Mouse (Mus musculus): Measurements from ENCODE around the gene Metrnl.

The Metrnl gene

DNA sequence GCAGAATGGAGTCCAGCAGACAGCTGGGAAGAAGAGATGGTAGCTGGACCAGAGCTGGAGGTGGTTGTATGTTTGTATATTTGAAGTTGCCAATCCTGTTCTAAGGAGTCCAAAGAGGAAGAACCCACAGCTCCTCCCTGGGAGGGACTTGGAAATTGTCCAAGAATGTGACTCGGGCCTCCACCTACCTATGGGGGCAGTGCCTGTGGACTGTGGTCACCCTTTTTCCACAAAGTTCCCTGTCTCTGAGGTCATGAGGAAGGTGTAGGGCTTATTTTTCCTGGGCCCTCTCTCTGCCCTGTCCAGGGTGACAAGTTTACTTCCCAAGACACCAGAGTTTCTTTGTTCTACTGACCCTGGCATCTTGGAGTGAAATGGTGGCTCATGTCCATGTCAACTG lies 39.6 kb downstream of the Metrnl start:
- no peak for DNase-seq

DNA sequence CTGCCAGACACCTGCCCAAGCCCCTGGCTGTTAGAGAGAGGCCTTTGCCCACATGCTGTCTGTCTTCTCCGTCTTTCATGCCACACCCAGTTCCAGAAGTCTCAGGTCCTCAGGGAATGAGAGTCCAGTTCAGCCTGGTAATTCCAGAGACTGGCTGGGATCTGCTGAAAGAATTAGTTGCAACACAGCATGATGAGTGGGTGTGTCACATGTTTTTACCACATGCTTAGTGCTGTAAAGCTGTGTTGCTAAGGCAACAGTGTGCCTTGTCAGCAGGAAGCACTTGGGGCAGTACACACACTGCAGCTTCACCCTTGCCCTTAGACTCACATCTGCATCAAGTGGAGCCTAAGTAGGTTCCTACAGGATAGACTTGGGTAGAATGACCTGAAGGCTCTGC lies 40.1 kb downstream of the Metrnl start:
- DNase-seq: no peak

DNA sequence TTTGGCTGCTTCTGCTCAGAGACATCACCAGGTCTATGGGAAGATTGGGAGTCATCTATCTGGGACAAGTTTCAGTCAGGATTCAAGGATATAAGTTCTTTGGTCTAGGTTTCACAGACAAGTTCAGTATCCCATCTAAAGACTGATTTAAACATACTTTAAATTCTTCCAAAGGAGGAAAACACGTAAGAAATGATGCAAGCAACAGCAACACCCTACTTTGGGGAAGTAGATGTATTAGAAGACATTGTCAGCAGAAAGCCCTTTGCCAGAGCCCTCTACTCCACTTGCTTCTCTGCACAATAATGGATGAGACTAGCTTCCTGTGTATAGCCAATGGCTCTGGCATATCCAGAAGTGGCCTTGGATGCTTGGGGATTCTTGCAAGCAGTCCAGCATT lies 41.8 kb downstream of the Metrnl start:
- no peak for DNase-seq

DNA sequence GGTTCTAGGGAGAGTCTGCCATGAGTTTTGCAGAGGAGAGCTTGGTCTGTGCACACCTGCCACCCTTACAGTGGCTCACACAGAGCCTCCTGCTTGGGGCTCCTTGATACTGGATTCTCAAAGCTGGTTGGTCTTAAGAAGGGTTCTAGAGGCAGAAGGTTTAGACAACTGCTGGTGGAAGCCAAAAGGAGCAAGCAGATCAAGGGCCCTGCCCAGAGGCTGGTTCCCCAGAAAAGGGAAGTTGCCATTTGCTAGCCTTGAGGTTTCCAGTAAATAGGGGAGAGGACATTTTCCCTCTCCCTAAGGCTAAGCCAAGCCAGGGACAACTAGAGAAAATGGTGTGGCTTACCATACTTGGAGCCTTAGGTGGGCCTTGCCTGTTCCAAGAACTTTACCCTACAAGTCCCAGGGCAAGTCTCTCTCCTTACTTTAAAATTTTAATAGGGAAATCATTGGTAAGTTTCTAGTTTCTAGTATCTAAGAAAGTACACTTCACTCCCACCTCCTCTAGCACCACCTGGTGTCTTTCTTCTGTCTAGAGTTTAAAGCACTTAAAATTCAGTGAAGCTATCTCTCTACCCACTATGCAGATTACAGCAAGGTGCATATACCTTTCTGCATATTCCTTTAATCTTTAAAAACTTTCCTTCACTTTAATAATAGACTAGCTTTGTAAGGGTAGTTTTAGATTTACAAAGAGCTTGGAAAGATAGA lies 42.7 kb downstream of the Metrnl start:
- DNase-seq: peak; percentile 8

DNA sequence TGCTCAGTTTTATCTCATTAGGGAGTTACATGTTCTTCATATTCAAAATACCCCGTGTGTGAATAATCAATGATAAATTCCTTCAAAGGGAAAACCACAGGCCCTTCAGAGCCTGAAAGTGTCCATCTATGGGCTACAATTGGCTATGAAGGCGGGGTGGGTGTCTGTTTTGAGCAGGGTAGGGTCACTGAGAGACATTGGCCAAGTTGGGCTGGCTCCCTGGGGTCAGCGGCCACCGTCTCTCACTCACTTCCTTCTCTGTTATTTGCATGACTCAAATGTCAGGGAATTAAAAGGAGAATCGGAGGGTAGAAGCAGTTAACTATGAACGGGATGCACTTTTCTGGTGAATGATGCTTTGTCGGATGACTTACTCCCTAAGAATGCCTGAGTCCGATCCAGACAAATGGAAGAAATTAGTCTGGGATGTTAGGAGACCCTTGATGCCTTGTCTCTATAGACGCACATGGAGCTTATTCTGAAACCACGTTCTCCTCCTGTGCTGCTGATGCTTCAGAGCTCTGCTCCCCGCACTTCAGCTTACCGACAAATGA lies 45.7 kb downstream of the Metrnl start:
- no peak for DNase-seq

DNA sequence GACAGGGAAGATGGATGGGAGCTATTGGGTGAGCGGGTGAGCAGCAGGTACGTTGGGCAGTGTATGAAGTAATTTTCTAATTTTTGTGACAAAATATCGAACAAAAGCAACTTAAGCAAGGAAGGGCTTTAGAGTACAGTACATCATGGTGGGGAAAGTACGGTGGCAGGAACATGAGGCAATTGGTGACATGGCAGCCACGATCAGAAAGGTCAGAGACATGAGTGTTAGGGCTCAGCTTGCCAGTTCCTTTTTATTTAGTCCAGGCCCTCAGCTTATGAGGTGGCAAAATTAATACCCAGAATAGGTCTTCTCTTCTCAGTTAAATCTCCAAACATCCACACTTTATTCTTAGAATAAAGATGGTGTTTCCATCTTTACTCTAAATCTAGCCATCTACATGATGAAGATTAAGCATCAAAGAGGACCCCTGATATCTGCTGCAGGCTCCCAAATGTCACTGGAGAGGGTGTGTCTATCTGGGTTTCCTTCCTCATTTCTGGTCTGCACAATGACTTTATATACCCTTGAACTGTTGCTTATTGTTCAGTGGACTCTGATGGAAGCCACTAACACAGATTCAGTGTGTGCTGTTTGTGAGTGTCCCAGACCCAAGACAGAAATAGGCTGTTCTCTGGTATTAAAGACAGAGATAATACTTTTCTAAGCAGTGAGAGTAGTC lies 46.8 kb downstream of the Metrnl start:
- no peak for DNase-seq

Data from thymus, postnatal 14 days (tissue).